26 mouse cellular contexts compared by ENCODE assay signal in the genomic region with DNA sequence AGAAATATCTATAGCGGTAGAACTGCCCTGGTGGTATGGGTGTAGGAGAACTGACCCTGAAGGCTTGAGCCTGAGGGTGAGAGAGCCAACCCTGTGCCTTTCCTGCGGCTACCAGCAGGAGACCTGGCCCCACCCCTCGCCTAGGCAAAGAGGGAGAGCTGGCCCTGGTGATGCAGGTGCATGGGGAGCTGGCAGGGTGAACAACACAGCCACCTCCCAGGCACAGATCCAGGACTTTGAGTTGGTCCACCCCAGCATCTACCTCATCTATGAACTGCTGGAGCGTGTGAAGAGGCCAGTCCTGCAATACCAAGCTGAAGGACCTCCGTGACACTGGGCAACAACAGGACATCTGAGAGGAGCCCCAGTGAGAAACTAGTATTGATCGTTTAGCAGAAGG. TPM values are rescaled to one million over a fixed set of nuclear protein-coding genes. Genes with fewer than 3 reads are reported as not detected.
A peak's percentile ranks its signal among the peaks of the same experiment; 100 is the strongest.
DNase-seq lines count a peak whose midpoint lies in the region; ATAC-seq and TF ChIP-seq lines count a peak whose summit lies in the region.
"Had no signal": no experiment of that assay in that cellular context is flagged by ENCODE, and none has a peak within 500 bp of the region (broad histone marks: within the 10 kb centered on the region; RNA-seq: fewer than 3 reads in every experiment).

No protein-coding gene starts in this region.

- peak; percentile 18 for DNase-seq in cerebellum, postnatal 10 days
- DNase-seq in cerebellum, adult 2 months = no peak
- DNase-seq in kidney, adult 2 months = peak; percentile 66
- no peak for DNase-seq in kidney, adult 18-20 months
- no peak for DNase-seq in liver, embryonic 14.5 days (ENCODE audit: low read depth in 3 of 3, low spot score in 3 of 3)
- DNase-seq in liver = no peak
- DNase-seq in kidney, postnatal 25 days = peak; percentile 59 to 79
- DNase-seq in yolk sac, embryonic 10.5 days (ENCODE audit: low spot score) = no peak
- DNase-seq: adrenal gland, postnatal 10 days; cerebellum, adult 18-20 months; cerebellum, postnatal 36 days; embryo, embryonic 11 days; gastrocnemius, postnatal 36 days; layer of hippocampus, adult 9-11 months; lung, adult 18-20 months; retina, postnatal 1 day; right cerebral cortex, postnatal 25 days; spleen, adult 18-20 months had no signal

- H3K9me3 ChIP-seq in liver, embryonic 14.5 days (ENCODE audit: control insufficient read depth, low read length) = no peaks in the 10 kb centered on the region
- H3K9me3 ChIP-seq: forebrain, embryonic 13.5 days; heart, embryonic 15.5 days; hindbrain, embryonic 15.5 days; midbrain, embryonic 10.5 days; neural tube, embryonic 13.5 days had no signal

- TF ChIP-seq EP300 in liver, embryonic 14.5 days (IDR thresholded peaks at IDR 0.05; ENCODE audit: low read depth) = no peak

- 61% methylated on average over 6 of the region's 6 CpGs for WGBS in cerebellum, adult 2 months
- 50% methylated on average over 6 of the region's 6 CpGs for WGBS in kidney, adult 2 months
- 63% methylated on average over 6 of the region's 6 CpGs for WGBS in liver, embryonic 14.5 days (ENCODE audit: insufficient replicate concordance)

- no peak for TF ChIP-seq POLR2A in cerebellum, adult 2 months (IDR thresholded peaks at IDR 0.05; ENCODE audit: borderline replicate concordance, insufficient read depth, low read length)
- TF ChIP-seq POLR2A in kidney, adult 2 months (IDR thresholded peaks at IDR 0.05; ENCODE audit: low read depth, low read length) = no peak

- H3K27me3 ChIP-seq in cerebellum, adult 2 months (ENCODE audit: control insufficient read depth, insufficient read depth, low read length) = no peaks in the 10 kb centered on the region
- no peaks in the 10 kb centered on the region; the same call in 1 of the 2 replicates for H3K27me3 ChIP-seq in kidney, adult 2 months (replicated peaks; ENCODE audit: control insufficient read depth, insufficient read depth, low read length)
- no peaks in the 10 kb centered on the region for H3K27me3 ChIP-seq in liver, embryonic 14.5 days (ENCODE audit: control insufficient read depth, insufficient read depth, low read length)

- no peak for ATAC-seq in liver, embryonic 14.5 days (ENCODE audit: insufficient read depth)
- ATAC-seq: activated CD4-positive, CD25-positive, alpha-beta regulatory T cell, adult 4 months; forebrain, embryonic 13.5 days; midbrain, embryonic 16.5 days had no signal

- no peak overlapping the region for H3K9ac ChIP-seq in liver, embryonic 14.5 days (replicated peaks)
- H3K9ac ChIP-seq: forebrain, embryonic 13.5 days; heart, embryonic 15.5 days; hindbrain, embryonic 15.5 days; neural tube, embryonic 13.5 days had no signal

- no peak overlapping the region for H3K4me3 ChIP-seq in cerebellum, adult 2 months (replicated peaks; ENCODE audit: insufficient read depth, low read depth, low read length)
- no peak overlapping the region for H3K4me3 ChIP-seq in kidney, adult 2 months (ENCODE audit: insufficient read depth, low read depth, low read length)
- no peak overlapping the region for H3K4me3 ChIP-seq in liver, embryonic 14.5 days (ENCODE audit: insufficient read depth in 1 of 2, low read depth in 2 of 2, low read length in 2 of 2)
- H3K4me3 ChIP-seq: forebrain, embryonic 13.5 days; heart, embryonic 15.5 days; hindbrain, embryonic 15.5 days; midbrain, embryonic 10.5 days; myocyte; neural tube, embryonic 13.5 days had no signal

- no peaks in the 10 kb centered on the region for H3K4me1 ChIP-seq in cerebellum, adult 2 months (ENCODE audit: control insufficient read depth, insufficient read depth, low read length)
- H3K4me1 ChIP-seq in kidney, adult 2 months (ENCODE audit: control insufficient read depth, insufficient read depth, low read length) = peaks cover 7% of the 10 kb centered on the region; the same call in 1 of the 2 replicates
- H3K4me1 ChIP-seq in liver, embryonic 14.5 days (replicated peaks; ENCODE audit: control insufficient read depth in 2 of 2, insufficient read depth in 2 of 2, low read length in 1 of 2) = peaks cover 17 to 31% of the 10 kb centered on the region in 2 experiments
- H3K4me1 ChIP-seq: forebrain, embryonic 13.5 days; hindbrain, embryonic 15.5 days; midbrain, embryonic 10.5 days; neural tube, embryonic 13.5 days had no signal

- H3K4me2 ChIP-seq in liver, embryonic 14.5 days (ENCODE audit: low read depth) = no peak overlapping the region
- H3K4me2 ChIP-seq: forebrain, embryonic 13.5 days; heart, embryonic 15.5 days; hindbrain, embryonic 15.5 days; neural tube, embryonic 13.5 days had no signal

- no peaks in the 10 kb centered on the region for H3K36me3 ChIP-seq in kidney, adult 2 months (ENCODE audit: control insufficient read depth, insufficient read depth, low read length)
- H3K36me3 ChIP-seq in liver, embryonic 14.5 days (replicated peaks; ENCODE audit: control insufficient read depth, insufficient read depth, low read depth) = no peaks in the 10 kb centered on the region
- H3K36me3 ChIP-seq: heart, embryonic 15.5 days; hindbrain, embryonic 15.5 days; midbrain, embryonic 10.5 days; neural tube, embryonic 13.5 days had no signal

- TF ChIP-seq CTCF in cerebellum, adult 2 months (IDR thresholded peaks at IDR 0.05; ENCODE audit: borderline replicate concordance, insufficient read depth, low read depth, low read length) = no peak
- TF ChIP-seq CTCF in kidney, adult 2 months (conservative IDR thresholded peaks at IDR 0.05; ENCODE audit: insufficient read depth, insufficient read length, low read depth, low read length) = no peak
- TF ChIP-seq CTCF in liver, embryonic 14.5 days (IDR thresholded peaks at IDR 0.05; ENCODE audit: low read depth) = peak; percentile 25; the same call in 1 of the 2 replicates

- no peak overlapping the region for H3K27ac ChIP-seq in cerebellum, adult 2 months (ENCODE audit: insufficient read depth, low read length)
- H3K27ac ChIP-seq in kidney, adult 2 months (ENCODE audit: insufficient read depth, low read depth, low read length) = no peak overlapping the region
- H3K27ac ChIP-seq in liver, embryonic 14.5 days = no peak overlapping the region
- H3K27ac ChIP-seq: forebrain, embryonic 13.5 days; heart, embryonic 15.5 days; hindbrain, embryonic 15.5 days; midbrain, embryonic 10.5 days; neural tube, embryonic 13.5 days had no signal

RNA-seq across cellular contexts. Expression of a gene that starts 5.8 kb away (rescaled TPM):
- polyA plus RNA-seq in cerebellum, adult 2 months (2012; rRNA removed) = 0.67 and 0.72 TPM in 2 replicates
- 17.8 and 18.4 TPM in 2 replicates for polyA plus RNA-seq in kidney, adult 2 months (2012; rRNA removed)
- 2.8 and 3.4 TPM in 2 replicates for polyA plus RNA-seq in liver, embryonic 14.5 days (2012; rRNA removed)
- 5.9 TPM in 2 replicates for polyA plus RNA-seq in liver, embryonic 14.5 days (2014; fragmentation: Nextera tagmentation; extraction: Ambion mirVana)

RNA-seq across cellular contexts. Expression of a gene that starts 32.1 kb away (rescaled TPM):
- 12.8 and 13.0 TPM in 2 replicates for polyA plus RNA-seq in cerebellum, adult 2 months (2012; rRNA removed)
- 2.2 and 3.5 TPM in 2 replicates for polyA plus RNA-seq in kidney, adult 2 months (2012; rRNA removed)
- polyA plus RNA-seq in liver, embryonic 14.5 days (2012; rRNA removed) = 2.6 and 5.8 TPM in 2 replicates
- polyA plus RNA-seq in liver, embryonic 14.5 days (2014; fragmentation: Nextera tagmentation; extraction: Ambion mirVana) = 9.7 and 10.6 TPM in 2 replicates

Comparison
In these comparisons a context has a peak if more than half of its experiments do, and no peak if none do; other contexts are left out.
1. DNase-seq: peak in cerebellum, postnatal 10 days (2 of 2), kidney, adult 2 months (single experiment) and kidney, postnatal 25 days (2 of 2); none in cerebellum, adult 2 months (0 of 2), kidney, adult 18-20 months (single experiment), liver, embryonic 14.5 days (0 of 3), liver (single experiment) and yolk sac, embryonic 10.5 days (single experiment).